Mouse (Mus musculus) brain, embryonic 14.5 days (tissue): ENCODE results near the gene Stap2.

Experiments
- CTCF ChIP-seq: fragments of 200-500 bp; IDR thresholded peaks from 2 replicates; pipeline ENCODE4 v1.5.1; 2012; ENCODE audit warnings: inconsistent platforms, mild to moderate bottlenecking, moderate library complexity, borderline replicate concordance; ENCODE audit not compliant: insufficient read depth, insufficient read length; ENCODE audit errors: extremely low read depth
- POLR2A ChIP-seq: fragments of 200-500 bp; IDR thresholded peaks from 2 replicates; pipeline ENCODE4 v1.6.1; 2012; ENCODE audit warnings: mild to moderate bottlenecking, inconsistent platforms, borderline replicate concordance; ENCODE audit not compliant: poor library complexity, insufficient read depth, insufficient read length, severe bottlenecking; ENCODE audit errors: extremely low read depth

DNA sequence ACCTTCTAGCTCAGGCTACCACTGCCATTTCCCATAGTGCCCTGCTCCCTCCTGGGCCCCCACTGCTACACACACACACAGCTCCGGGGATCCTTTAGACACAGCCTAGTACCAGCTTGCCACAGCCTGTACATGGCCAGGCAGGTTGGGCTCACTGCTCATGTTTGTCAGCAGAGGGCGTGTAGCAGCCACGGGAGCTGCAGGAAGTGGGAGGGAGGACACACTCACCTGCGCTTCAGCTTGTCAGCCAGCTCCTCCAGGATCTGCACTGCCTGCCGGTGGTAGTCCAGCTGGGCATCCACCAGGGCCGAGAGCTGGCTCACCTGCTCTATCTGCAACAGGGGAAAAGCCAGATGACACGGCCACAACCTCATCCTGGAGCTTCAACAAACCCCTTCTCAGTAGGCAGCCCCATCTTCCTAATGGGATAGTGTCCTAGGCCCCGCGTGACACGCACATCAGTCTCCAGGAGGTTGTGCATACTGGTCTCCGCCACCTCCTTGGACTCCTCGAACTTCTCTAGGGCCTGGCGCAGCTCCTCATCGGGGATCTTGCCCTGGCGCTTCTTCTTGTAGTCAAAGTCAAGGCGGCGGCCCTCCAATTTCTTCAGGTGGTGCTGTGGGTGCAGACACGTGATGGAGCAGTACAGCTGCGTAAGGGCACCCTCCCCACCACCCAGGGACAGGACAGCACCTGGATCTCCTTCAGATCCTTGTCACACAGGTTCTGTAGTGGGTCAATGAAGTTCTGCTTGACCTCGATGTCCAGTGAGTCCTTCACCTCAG lies 13.2 kb upstream of the Stap2 start:
- TF ChIP-seq CTCF (peak; percentile 39; the same call in 1 of the 2 replicates), POLR2A (no peak)
